ENCODE assay signal across 20 mouse cellular contexts in genomic region chr13:107721901-107722300, GRCm38 (mm10).
DNase-seq lines count a peak whose midpoint lies in the region.
"Had no signal": no experiment of that assay in that cellular context is flagged by ENCODE, and none has a peak within 500 bp of the region (broad histone marks: within the 10 kb centered on the region; RNA-seq: fewer than 3 reads in every experiment).

No protein-coding gene starts in this region.

- peak; percentile 65 for DNase-seq in heart, adult 11 months
- no peak for DNase-seq in heart, adult 9 months (ENCODE audit: low spot score in 2 of 2)
- DNase-seq in heart, embryonic 10.5 days (ENCODE audit: low spot score), result peak; percentile 55
- no peak for DNase-seq in heart, postnatal 4 days
- peak; percentile 50 for DNase-seq in R1 (ENCODE audit: low read depth, low spot score)
- DNase-seq in spleen, postnatal 14 days (ENCODE audit: low spot score in 2 of 2), result no peak
- DNase-seq: adrenal gland, adult 2 months; adrenal gland, adult 8-10 months; adrenal gland, postnatal 10 days; adrenal gland, postnatal 14 days; adrenal gland, postnatal 25 days; adrenal gland, postnatal 36 days; B cell, adult 2 months; cerebellum, adult 11 months; cerebellum, adult 11-12 months; cerebellum, adult 18-20 months; cerebellum, adult 2 months had no signal

- no peaks in the 10 kb centered on the region for H3K4me1 ChIP-seq in heart, embryonic 10.5 days

- H3K27ac ChIP-seq in heart, embryonic 10.5 days, result no peak overlapping the region

- H3K4me3 ChIP-seq in heart, embryonic 10.5 days, result no peak overlapping the region

- no peaks in the 10 kb centered on the region for H3K27me3 ChIP-seq in heart, embryonic 10.5 days (ENCODE audit: insufficient read depth, poor library complexity, severe bottlenecking)
- H3K27me3 ChIP-seq: CH12.LX, Patski had no signal

- 84% methylated on average over 11 of the region's 11 CpGs for WGBS in heart, embryonic 10.5 days

- H3K9me3 ChIP-seq in heart, embryonic 10.5 days, result no peaks in the 10 kb centered on the region

- peaks cover 8% of the 10 kb centered on the region for H3K36me3 ChIP-seq in heart, embryonic 10.5 days
- H3K36me3 ChIP-seq: G1E had no signal

Comparison
In these comparisons a context has a peak if more than half of its experiments do, and no peak if none do; other contexts are left out.
1. DNase-seq: peak in heart, adult 11 months (single experiment), heart, embryonic 10.5 days (single experiment) and R1 (single experiment); none in heart, adult 9 months (0 of 2), heart, postnatal 4 days (single experiment) and spleen, postnatal 14 days (0 of 2).